Mouse (Mus musculus) liver, postnatal 0 days (tissue): ENCODE data around the gene Ddrgk1.

ENCODE experiments used
- CTCF ChIP-seq: sonication (generic); IDR thresholded peaks from 2 replicates; pipeline ENCODE4 v1.5.1; 2016; ENCODE audit warnings: antibody characterized with exemption, low read depth
- EP300 ChIP-seq: IDR thresholded peaks from 2 replicates; pipeline ENCODE4 v1.6.1; 2016; ENCODE audit warnings: antibody characterized with exemption, low read depth, mild to moderate bottlenecking

DNA sequence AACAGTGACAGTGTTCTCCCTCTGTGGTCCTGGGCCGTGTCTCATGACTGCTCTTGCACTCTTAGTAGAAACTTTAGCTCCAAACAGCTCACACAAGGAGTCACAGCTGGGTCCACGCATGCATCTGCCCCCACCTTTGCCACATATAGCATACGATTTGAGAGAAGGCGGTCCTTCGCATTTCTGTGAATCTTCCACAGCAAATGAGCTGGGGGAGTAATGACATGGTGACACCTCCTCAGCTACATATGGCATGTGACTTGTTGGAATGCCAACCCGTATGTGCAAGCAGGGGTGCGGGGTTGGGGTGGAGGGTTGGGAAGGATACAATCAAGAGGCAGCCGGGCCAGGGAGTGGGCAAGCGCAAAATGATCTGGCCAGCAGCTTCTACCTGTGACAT is 7.9 kb downstream of the Ddrgk1 start:
- no peak for TF ChIP-seq CTCF
- TF ChIP-seq EP300: no peak
